Mouse (Mus musculus) cortical plate, adult 2 months (tissue): ENCODE measurements at regions not wholly inside any gene's neighbourhood (a gene's known extent, or its start where the extent isn't known, plus 50 kb on each side); places are given as distances from the start of the nearest gene placed in this dataset.

Source experiments
- H3K27ac ChIP-seq: fragments of 200-500 bp; 2 replicates; pipeline ENCODE4 v1.5.1; 2012; ENCODE audit warnings: low read length, control low read depth, inconsistent platforms; ENCODE audit not compliant: insufficient read depth
- H3K4me1 ChIP-seq: fragments of 200-500 bp; 2 replicates; pipeline ENCODE4 v1.6.1; 2011; ENCODE audit warnings: low read length; ENCODE audit not compliant: control insufficient read depth, insufficient read depth
- H3K4me3 ChIP-seq: fragments of 200-500 bp; 2 replicates; pipeline ENCODE4 v1.5.1; 2011; ENCODE audit warnings: mild to moderate bottlenecking, low read length, control low read depth; ENCODE audit not compliant: insufficient read depth
- CTCF ChIP-seq: fragments of 200-500 bp; IDR thresholded peaks from 2 replicates; pipeline ENCODE4 v1.5.1; 2011; ENCODE audit warnings: mild to moderate bottlenecking, control low read depth, low read length; ENCODE audit not compliant: insufficient read depth; ENCODE audit errors: extremely low read depth
- POLR2A ChIP-seq: fragments of 200-500 bp; IDR thresholded peaks from 2 replicates; pipeline ENCODE4 v1.6.1; 2011; ENCODE audit warnings: mild to moderate bottlenecking, low read length, control low read depth; ENCODE audit not compliant: insufficient read depth; ENCODE audit errors: extremely low read depth

GRCm38 (mm10) chr6:97693281-97693680, 75.9 kb upstream of the Frmd4b start:
- H3K27ac ChIP-seq: no peak overlapping the region
- TF ChIP-seq CTCF: no peak
- TF ChIP-seq POLR2A: no peak
- H3K4me1 ChIP-seq: no peaks in the 10 kb centered on the region
- no peak overlapping the region for H3K4me3 ChIP-seq

GRCm38 (mm10) chr6:97691136-97691535, 73.8 kb upstream of the Frmd4b start:
- H3K27ac ChIP-seq: no peak overlapping the region
- no peak overlapping the region for H3K4me3 ChIP-seq
- TF ChIP-seq CTCF (no peak), POLR2A (no peak)
- no peaks in the 10 kb centered on the region for H3K4me1 ChIP-seq

GRCm38 (mm10) chr6:97684335-97684734, 67.0 kb upstream of the Frmd4b start:
- H3K27ac ChIP-seq: 0 out of 2 replicates have a peak overlapping the region, but pooled peaks have one; percentile 40
- no peaks in the 10 kb centered on the region; the same call in 1 of the 2 replicates for H3K4me1 ChIP-seq
- TF ChIP-seq POLR2A (no peak), CTCF (no peak)
- no peak overlapping the region for H3K4me3 ChIP-seq

GRCm38 (mm10) chr6:97682213-97682612, 64.9 kb upstream of the Frmd4b start:
- no peak overlapping the region for H3K27ac ChIP-seq
- H3K4me1 ChIP-seq: no peaks in the 10 kb centered on the region; the same call in 1 of the 2 replicates
- TF ChIP-seq CTCF: no peak
- no peak for TF ChIP-seq POLR2A
- H3K4me3 ChIP-seq: no peak overlapping the region

GRCm38 (mm10) chr6:97675181-97675756, 57.9 kb upstream of the Frmd4b start:
- H3K4me3 ChIP-seq: no peak overlapping the region
- H3K4me1 ChIP-seq: no peaks in the 10 kb centered on the region
- no peak for TF ChIP-seq POLR2A
- no peak for TF ChIP-seq CTCF
- no peak overlapping the region for H3K27ac ChIP-seq

DNA sequence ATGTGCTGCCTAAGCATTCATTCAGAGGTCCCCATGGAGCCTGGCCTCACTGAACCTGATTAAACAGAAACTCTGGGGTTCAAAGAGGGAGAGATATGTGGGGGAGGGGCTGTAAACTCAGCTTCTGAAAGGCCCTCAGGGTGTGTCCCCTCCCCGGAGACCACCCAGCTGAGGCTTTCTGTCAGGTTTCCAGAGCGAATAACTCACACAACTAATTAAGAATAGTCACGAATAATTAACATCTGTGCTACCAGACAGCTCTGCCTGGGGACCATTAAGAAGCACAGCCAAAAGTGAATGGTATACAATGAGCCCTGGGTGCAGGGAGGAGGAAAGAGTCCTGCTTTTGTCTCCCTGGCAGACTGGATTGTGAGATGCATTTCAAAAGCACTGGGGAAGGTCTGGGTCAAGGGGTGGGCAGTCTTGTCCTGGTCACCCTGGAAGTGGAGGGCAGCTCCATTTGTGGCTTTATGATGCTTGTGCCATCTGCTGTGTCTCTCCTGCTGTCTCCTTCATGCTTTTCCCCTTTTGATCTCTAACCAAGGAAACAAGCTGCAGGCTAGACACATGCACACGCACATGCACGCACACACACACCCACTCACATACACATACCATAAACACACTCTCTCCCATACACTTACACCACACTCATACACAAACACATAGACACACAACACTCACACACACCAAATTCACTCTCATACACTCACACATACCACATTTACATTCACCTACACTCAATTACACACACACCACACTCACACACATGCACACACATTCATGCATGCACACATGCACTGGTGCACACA, 49.7 kb upstream of the Frmd4b start:
- no peak overlapping the region for H3K27ac ChIP-seq
- TF ChIP-seq POLR2A (no peak), CTCF (no peak)
- no peaks in the 10 kb centered on the region for H3K4me1 ChIP-seq
- no peak overlapping the region for H3K4me3 ChIP-seq
